ENCODE assay signal across 8 mouse cellular contexts in the genomic region with DNA sequence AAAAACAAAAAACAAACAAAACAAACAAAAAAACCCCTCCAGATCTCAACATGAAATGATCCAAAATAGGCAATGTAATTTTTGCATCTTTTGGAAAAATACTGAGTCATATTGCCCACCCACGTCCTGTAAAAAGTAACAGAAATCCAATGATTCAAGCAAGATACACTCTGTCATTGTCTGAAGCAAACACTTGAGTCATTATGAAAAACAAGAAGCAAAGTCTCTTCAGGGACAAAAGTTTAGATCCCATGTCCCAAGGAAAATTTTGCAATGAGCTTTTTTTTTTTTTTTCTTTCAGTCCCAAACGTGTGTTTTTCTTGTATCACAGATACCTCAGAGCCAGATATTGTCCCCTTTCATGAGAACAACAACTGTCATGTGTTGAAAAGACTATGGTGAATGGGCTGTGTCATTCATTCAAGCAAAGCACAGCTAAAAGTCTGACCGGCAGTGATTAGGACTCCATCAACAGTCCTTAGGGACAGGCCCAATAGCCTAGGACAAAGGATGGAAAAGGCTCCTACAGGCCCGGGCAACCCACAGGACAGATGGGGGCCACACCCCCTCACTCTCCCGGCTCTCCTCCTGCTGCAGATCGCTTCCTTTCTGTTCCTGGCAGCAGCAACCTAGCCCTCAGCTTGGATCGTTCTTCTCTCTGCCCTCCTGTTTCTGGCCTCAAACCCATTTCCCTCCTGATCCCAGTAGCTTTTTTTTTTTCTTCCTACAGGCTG. TPM values are rescaled to one million over a fixed set of nuclear protein-coding genes. Genes with fewer than 3 reads are reported as not detected.
A peak's percentile ranks its signal among the peaks of the same experiment; 100 is the strongest.
DNase-seq lines count a peak whose midpoint lies in the region; ATAC-seq and TF ChIP-seq lines count a peak whose summit lies in the region.

No protein-coding gene starts in this region.

- H3K9me3 ChIP-seq in heart, embryonic 11.5 days (replicated peaks; ENCODE audit: control insufficient read depth, low read length) = no peaks in the 10 kb centered on the region
- H3K9me3 ChIP-seq in E14TG2a.4 (ENCODE audit: low read length) = no peaks in the 10 kb centered on the region
- no peaks in the 10 kb centered on the region for H3K9me3 ChIP-seq in hindbrain, embryonic 13.5 days

- no peaks in the 10 kb centered on the region for H3K36me3 ChIP-seq in heart, embryonic 11.5 days (ENCODE audit: control insufficient read depth, insufficient read depth, low read length)
- no peaks in the 10 kb centered on the region for H3K36me3 ChIP-seq in E14TG2a.4 (ENCODE audit: insufficient read depth, low read length)
- H3K36me3 ChIP-seq in hindbrain, embryonic 13.5 days = no peaks in the 10 kb centered on the region

- H3K4me3 ChIP-seq in heart, embryonic 11.5 days (ENCODE audit: low read depth, low read length) = no peak overlapping the region
- peak overlapping the region; percentile 65 for H3K4me3 ChIP-seq in E14TG2a.4 (replicated peaks; ENCODE audit: low read length)
- no peak overlapping the region for H3K4me3 ChIP-seq in hindbrain, embryonic 13.5 days

- WGBS in heart, embryonic 11.5 days (ENCODE audit: insufficient replicate concordance) = 27% methylated on average over 7 of the region's 7 CpGs
- WGBS in hindbrain, embryonic 13.5 days = 12% methylated on average over 7 of the region's 7 CpGs

- TF ChIP-seq CTCF in E14TG2a.4 (conservative IDR thresholded peaks at IDR 0.05; ENCODE audit: low read length) = no peak

- no peak overlapping the region for H3K27ac ChIP-seq in heart, embryonic 11.5 days (ENCODE audit: low read depth, low read length)
- H3K27ac ChIP-seq in hindbrain, embryonic 13.5 days = peak overlapping the region; percentile 48; the same call in 1 of the 2 replicates

- H3K4me1 ChIP-seq in heart, embryonic 11.5 days (ENCODE audit: control insufficient read depth, insufficient read depth, low read length) = 0 out of 2 replicates have a peak, but pooled peaks cover 5% of the 10 kb centered on the region
- H3K4me1 ChIP-seq in E14TG2a.4 (replicated peaks; ENCODE audit: low read depth, low read length) = peaks cover 35% of the 10 kb centered on the region
- peaks cover 6% of the 10 kb centered on the region for H3K4me1 ChIP-seq in hindbrain, embryonic 13.5 days (replicated peaks)

- H3K4me2 ChIP-seq in heart, embryonic 11.5 days = peak overlapping the region; percentile 27; the same call in 1 of the 2 replicates
- H3K4me2 ChIP-seq in hindbrain, embryonic 13.5 days = no peak overlapping the region

- H3K9ac ChIP-seq in heart, embryonic 11.5 days (ENCODE audit: low read depth, low read length) = peak overlapping the region; percentile 49; the same call in 1 of the 2 replicates
- H3K9ac ChIP-seq in hindbrain, embryonic 13.5 days = peak overlapping the region; percentile 39; the same call in 1 of the 2 replicates

- DNase-seq in heart, adult 8-10 months (ENCODE audit: low spot score) = no peak
- DNase-seq in right cerebral cortex, postnatal 25 days = no peak
- DNase-seq in urinary bladder, adult 2 months (ENCODE audit: low spot score) = no peak
- no peak for DNase-seq in ovary, adult 18-20 months (ENCODE audit: low spot score)

- ATAC-seq in heart, embryonic 11.5 days (replicated peaks; ENCODE audit: insufficient number of reproducible peaks, low FRiP score, low TSS enrichment) = no peak
- peak; percentile 9; the same call in 1 of the 2 replicates for ATAC-seq in common myeloid progenitor, adult 5-6 weeks (replicated peaks; ENCODE audit: low read depth, poor library complexity, severe bottlenecking)
- ATAC-seq in hindbrain, embryonic 13.5 days (ENCODE audit: low FRiP score) = no peak

- no peaks in the 10 kb centered on the region for H3K27me3 ChIP-seq in heart, embryonic 11.5 days (ENCODE audit: control insufficient read depth, insufficient read depth, low read length)
- H3K27me3 ChIP-seq in E14TG2a.4 (ENCODE audit: insufficient read depth, low read length) = 0 out of 2 replicates have a peak, but pooled peaks cover 2% of the 10 kb centered on the region
- peaks cover 6% of the 10 kb centered on the region for H3K27me3 ChIP-seq in hindbrain, embryonic 13.5 days

RNA-seq across cellular contexts. Expression of gene Kdm7a, which starts 19.5 kb away (rescaled TPM):
- polyA plus RNA-seq in heart, embryonic 11.5 days (2014; fragmentation: Nextera tagmentation; extraction: Ambion mirVana) = 5.2 and 5.8 TPM in 2 replicates
- total RNA-seq in heart, adult 8-10 months (2022) = 10 to 100 TPM; 16.9 to 20.8 (median 18.9) TPM
- 13.6 and 19.3 TPM in 2 replicates for total RNA-seq in common myeloid progenitor, adult 5-6 weeks (2017)
- polyA plus RNA-seq in hindbrain, embryonic 13.5 days (2015; fragmentation: Nextera tagmentation; extraction: Ambion mirVana) = 9.2 and 9.3 TPM in 2 replicates
- 7.1 and 8.7 TPM in 2 replicates for polyA plus RNA-seq in urinary bladder, adult 2 months (2012; rRNA removed)
